Mouse (Mus musculus): ENCODE measurements around the gene Vipas39.
A peak's percentile ranks its signal among the peaks of the same experiment; 100 is the strongest.
"Not testable (repeated sequence)": the region's sequence is repeated elsewhere in the genome, so short reads cannot be mapped to it uniquely, and the experiment has no call there.

Gene Vipas39

DNA sequence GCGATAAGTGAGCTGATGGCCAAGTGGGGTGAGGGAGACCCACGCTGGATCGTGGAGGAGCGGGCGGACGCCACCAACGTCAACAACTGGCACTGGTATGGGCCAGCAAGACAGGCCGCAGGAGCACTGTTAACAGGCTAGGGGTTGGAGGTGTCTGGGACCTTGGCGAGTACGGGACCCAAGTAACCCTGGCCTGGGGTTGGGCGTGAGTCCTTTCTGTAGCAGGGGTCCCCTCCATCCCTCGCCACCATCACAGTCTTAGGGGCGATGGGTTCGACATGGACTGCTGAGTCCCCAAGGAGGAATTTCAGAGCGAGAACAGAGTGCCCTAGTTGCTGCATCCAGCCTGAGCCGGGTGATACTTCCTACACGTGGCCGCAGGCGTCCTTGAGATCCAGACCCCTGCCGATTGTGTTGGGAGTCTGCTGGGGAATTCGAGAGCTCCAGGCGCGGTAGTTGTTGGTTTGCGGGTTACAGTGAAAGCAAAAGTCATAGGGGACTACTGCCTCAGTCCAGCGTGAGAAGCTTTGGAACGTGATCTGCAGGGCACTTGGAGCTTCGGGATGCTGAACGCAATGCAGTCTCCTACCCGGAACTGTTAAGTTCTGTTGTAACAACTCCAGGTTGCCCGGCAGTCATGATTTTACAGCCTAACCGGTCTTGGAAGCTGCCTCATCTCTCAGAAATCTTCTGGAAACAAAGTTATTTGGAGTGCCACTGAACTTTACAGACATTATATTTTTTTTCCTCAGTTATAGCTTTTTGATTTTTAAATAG is 959 bp upstream of the Vipas39 start:
- DNase-seq, result no peak

DNA sequence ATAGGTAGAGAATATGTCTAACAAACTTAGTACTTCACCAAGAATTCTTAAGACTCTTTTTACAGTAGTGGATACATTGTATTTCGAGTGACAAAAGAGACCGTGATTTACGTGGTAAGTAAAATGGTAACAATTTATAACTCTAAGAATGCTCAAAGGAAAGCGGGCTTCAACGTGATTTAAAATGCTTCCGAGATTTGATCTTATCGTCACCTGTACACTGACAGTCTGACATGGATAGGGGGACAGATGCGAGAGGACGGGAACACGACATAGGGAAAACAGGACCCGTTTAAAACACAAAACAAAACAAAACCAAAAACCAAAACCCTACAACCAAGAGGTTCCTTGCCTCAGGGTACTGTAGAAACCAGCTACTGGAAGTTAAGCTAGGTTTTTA is 612 bp downstream of the Vipas39 start:
- no peak for DNase-seq

GRCm38 (mm10) chr12:87260562-87260961 is 5.5 kb downstream of the Vipas39 start:
- no peak for DNase-seq

- no peak for DNase-seq
These were observed 9.4 kb downstream of the Vipas39 start for GRCm38 (mm10) chr12:87256629-87257028.

DNA sequence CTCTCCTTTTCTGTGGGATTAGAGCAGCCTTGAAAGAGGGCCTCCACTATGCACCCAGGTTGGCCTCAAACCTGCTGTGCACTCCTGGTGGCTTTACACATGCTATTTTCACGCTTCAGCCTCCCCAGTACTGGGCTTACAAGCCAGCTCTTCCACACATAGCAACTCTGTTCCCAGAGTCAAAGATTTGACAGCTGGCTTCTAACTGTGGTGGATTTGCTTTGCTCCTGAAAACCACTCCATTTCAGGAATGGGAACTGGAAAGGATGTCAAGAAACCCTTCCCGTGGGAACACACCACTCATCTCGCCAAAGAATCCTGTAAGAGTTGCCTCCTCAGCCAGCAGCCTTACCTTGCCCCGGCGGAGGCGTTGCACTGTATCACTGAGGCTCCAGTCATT is 12.2 kb downstream of the Vipas39 start:
- DNase-seq, result no peak

DNA sequence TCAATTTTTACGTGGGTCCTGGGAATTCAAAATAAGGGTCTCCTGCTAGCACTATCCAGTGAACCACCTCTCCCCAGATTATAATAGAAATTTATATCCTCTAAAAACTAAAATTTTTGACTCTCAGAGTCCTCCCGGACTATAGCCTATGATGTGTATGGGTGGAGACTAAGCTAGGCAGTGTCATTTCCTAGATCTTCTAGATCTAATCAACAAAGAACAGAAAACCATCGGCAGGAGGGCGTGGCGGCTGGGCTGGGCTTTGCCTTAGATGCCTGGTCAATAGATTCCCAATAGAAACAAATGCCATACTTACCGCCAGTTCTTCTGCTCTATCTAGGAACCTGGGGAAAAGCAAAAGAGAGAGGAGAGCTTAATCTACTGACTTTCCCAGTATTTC is 15.9 kb downstream of the Vipas39 start:
- no peak for DNase-seq

DNA sequence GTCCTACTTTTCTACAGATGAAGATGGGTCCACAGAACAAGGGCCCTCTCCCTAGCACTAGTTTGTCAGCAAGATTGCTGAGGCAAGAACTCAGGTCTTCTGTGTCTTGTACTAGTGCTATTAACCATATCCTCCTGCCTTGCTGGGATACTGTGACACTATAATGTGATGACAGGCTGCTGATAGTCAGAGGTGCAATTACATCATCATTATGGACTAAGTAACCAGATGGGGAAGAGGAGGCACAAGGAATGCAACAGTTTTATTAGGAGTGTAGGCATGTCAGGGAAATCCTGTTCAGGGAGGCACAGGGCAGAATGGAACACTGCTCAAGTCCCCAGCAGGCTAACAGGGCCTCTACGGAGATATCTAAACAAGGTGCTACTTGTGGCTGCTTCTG is 27.4 kb downstream of the Vipas39 start, which contains the start of gene Noxred1:
Gene Noxred1, minus strand, starts transcription at position 101 of the 400 bp plus-strand sequence.
- DNase-seq, result no peak

DNA sequence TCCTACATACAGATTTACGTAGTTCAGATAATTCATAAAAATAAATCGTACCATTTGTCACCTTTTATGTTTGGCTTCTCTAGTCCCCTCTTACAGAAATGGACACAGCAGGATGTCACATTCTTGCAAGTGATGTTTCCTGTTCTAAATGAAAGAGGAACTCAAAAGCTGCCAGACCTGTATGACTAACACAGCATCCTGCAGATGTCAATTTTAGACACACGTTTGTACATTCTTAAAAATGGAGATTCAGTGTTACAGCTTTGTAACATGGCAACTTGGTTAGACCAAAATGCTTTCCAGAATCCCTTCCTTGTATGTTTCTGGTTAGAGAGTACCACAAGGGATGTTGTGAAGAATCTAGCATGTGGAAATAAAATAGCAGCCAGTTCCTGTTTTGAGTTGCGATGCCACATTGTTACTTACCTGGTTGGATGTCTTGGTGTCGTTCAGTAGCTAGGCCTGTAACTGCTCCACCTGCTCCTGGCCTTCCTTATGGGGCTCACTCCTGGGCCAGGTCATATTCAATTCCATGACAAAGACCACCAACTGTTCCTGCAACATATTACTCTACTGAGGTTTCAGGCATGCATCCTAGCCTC is 29.1 kb downstream of the Vipas39 start:
- no peak for DNase-seq

- no peak for DNase-seq
These were observed 35.6 kb downstream of the Vipas39 start for GRCm38 (mm10) chr12:87230379-87230895.

- no peak for DNase-seq
These were observed 36.4 kb downstream of the Vipas39 start for GRCm38 (mm10) chr12:87229633-87230032.

DNA sequence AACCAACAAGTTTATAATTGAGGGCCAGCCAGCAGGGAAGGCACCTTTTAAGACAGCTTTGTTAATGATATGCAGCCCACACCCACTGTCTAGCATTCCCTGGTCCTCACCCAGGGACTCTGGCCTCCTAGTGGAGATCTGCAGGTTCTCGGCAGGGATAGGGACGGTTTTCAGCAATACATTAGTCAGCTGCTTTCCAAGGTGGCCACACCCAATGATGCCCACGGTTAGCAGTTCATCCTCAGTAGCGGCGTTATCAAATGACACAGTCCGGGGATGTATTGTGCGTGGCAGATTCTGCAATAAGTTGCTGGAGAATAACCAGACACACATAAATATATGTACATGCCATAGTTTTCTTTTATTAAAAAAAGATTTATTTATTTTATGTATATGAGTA is 39.3 kb downstream of the Vipas39 start:
- no peak for DNase-seq

DNA sequence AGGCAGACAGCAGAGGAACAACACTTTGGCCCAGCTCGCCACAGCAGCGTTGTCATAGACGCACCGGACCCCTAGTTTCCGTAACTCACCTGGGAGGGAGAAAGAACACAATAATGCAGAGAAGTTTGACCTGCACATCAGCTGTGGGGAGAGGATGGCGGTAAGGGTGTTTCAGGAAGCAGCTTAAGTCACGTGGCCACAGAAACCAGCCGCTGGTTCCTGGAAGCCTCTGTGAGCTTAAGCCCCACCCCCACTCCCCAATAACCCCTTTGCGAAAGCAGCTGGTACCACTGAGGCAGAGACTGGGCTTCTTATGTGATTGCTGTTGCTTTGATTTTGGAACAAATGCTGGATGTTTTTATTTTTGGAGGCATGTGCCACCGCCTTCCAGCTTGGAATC is 41.1 kb downstream of the Vipas39 start:
- DNase-seq, result no peak

DNA sequence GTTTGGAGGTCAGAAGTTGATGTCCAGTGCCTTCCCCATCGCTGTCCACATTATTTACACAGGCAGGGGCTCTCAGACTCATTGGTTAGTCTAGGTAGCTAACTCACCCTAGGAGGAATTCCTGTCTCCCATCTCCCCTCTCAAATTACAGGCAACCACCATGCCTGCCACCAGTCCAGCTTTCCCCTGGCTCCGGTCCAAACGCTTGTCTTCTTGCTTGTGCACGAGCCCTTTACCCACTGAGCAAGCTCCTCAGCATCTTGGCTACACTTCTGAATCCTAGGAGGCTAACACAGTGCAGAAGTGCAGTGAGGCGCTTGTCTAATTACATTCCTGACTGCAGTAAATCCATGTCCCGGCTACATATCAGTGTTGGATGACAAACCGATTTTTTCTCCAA is 46.7 kb downstream of the Vipas39 start:
- DNase-seq, result no peak

DNA sequence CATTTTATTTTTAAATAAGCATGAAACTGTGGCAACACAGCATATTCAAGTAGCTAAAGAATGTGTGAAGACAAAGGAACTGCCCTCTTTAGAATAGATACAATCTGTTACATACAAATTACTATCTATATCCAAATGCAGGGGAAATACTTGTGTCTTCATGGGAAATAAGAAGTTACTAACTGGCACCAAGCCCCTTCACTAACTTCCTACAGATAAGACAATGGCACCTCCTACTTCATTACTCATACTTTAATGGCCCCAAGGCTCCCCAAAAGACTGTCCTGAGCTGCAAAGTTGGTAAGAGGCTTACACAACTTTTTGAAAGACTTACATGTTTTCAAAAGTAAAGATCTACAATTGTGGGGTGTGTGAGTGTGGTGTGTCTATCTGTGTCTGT is 48.5 kb downstream of the Vipas39 start:
- DNase-seq, result no peak

- no peak for DNase-seq
These were observed 50.0 kb downstream of the Vipas39 start for GRCm38 (mm10) chr12:87216053-87216452.

- DNase-seq, result no peak
These were observed 53.0 kb downstream of the Vipas39 start for GRCm38 (mm10) chr12:87212844-87213606.

DNA sequence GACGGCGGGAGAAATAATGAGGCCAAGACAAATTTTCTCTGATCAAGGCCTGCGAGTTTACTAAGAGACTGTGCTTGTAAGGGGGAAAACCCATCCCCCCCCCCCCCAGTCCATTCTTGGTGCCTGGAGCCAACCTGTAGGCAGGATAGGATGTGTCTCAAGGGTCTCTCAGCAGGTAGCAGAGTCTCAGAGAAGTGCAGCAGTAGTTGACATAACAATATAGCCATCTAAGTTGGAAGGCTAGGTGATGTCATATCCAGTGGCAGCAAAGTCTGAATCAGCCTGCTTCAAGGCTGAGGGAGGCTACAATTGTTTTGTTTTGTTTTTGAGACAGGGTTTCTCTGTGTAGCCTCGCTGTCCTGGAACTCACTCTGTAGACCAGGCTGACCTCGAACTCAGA is 60.3 kb downstream of the Vipas39 start:
- DNase-seq, result not testable (repeated sequence)

- no peak for DNase-seq
These were observed 64.4 kb downstream of the Vipas39 start for GRCm38 (mm10) chr12:87201694-87202093.

GRCm38 (mm10) chr12:87199973-87200586 is 66.0 kb downstream of the Vipas39 start, which contains the start of gene Tmed8:
Tmed8 (minus strand) TSS chr12:87200454.
- DNase-seq, result peak; percentile 68

GRCm38 (mm10) chr12:87199206-87199972 is 66.7 kb downstream of the Vipas39 start, which contains the start of gene Samd15:
Samd15 (plus strand) TSS chr12:87199723.
- peak; percentile 16 for DNase-seq

- no peak for DNase-seq
These were observed 67.3 kb downstream of the Vipas39 start for GRCm38 (mm10) chr12:87198792-87199191.

DNA sequence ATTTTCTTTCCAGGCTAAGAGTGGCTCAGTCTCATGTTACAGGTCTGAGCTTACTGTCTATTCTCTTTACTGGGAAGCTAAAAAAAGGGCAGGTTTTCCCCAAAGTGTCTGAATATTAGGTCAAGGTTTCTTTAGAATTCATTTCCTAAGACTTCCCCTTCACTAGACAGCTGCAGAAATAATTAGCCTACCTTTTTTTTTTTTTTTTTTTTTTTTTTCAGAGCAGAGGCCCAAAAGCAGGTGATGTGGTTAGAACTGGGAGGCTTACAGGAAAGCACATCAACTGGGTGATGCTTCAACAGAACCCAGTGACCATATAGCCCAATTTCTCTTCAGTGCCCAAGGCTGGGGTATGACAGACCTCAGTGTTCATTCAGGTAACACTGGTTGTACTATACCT is 69.7 kb downstream of the Vipas39 start:
- no peak for DNase-seq
